Mouse (Mus musculus) limb, embryonic 14.5 days (tissue): ENCODE results near the gene Gabrb1. TPM values are rescaled to one million over a fixed set of nuclear protein-coding genes. Genes with fewer than 3 reads are reported as not detected.

Experiments
- ATAC-seq: fragments of 200-750 bp; cut with Nextera tagmentation; 2 replicates; pipeline ENCODE4 v1.8.0; 2017; ENCODE audit warnings: low read depth, moderate number of reproducible peaks, moderate TSS enrichment; ENCODE audit not compliant: low FRiP score
- DNase-seq: peaks from one replicate; pipeline ENCODE4 v3.0.0-alpha.2; 2015; ENCODE audit warnings: low spot score
- H3K27ac ChIP-seq: fragments of 300-500 bp; sonication (generic); replicated peaks from 2 replicates; pipeline ENCODE4 v1.5.1; 2014; ENCODE audit warnings: low read depth, mild to moderate bottlenecking, low read length, moderate library complexity, mixed read lengths
- H3K27me3 ChIP-seq: fragments of 300-500 bp; sonication (generic); 2 replicates; pipeline ENCODE4 v1.6.1; 2014; ENCODE audit warnings: low read length, mixed read lengths; ENCODE audit not compliant: control insufficient read depth, insufficient read depth
- H3K36me3 ChIP-seq: fragments of 300-500 bp; sonication (generic); 2 replicates; pipeline ENCODE4 v1.6.1; 2014; ENCODE audit warnings: mild to moderate bottlenecking, low read length, moderate library complexity, mixed read lengths; ENCODE audit not compliant: control insufficient read depth, insufficient read depth
- H3K4me1 ChIP-seq: fragments of 300-500 bp; sonication (generic); 2 replicates; pipeline ENCODE4 v1.6.1; 2014; ENCODE audit warnings: antibody characterized with exemption, low read length, mixed read lengths; ENCODE audit not compliant: control insufficient read depth, insufficient read depth
- H3K4me2 ChIP-seq: fragments of 300-500 bp; sonication (generic); replicated peaks from 2 replicates; pipeline ENCODE4 v1.6.1; 2014; ENCODE audit warnings: low read depth, mild to moderate bottlenecking, low read length, moderate library complexity; ENCODE audit not compliant: severe bottlenecking
- H3K4me3 ChIP-seq: fragments of 300-500 bp; sonication (generic); replicated peaks from 2 replicates; pipeline ENCODE4 v1.5.1; 2014; ENCODE audit warnings: low read length
- H3K9ac ChIP-seq: fragments of 300-500 bp; sonication (generic); 2 replicates; pipeline ENCODE4 v1.6.1; 2014; ENCODE audit warnings: mild to moderate bottlenecking, low read depth, low read length, moderate library complexity; ENCODE audit not compliant: severe bottlenecking
- H3K9me3 ChIP-seq: fragments of 300-500 bp; sonication (generic); 2 replicates; pipeline ENCODE4 v1.6.1; 2016; ENCODE audit warnings: low read length; ENCODE audit not compliant: control insufficient read depth
- POLR2A ChIP-seq: fragments of 200-500 bp; IDR thresholded peaks from 2 replicates; pipeline ENCODE4 v1.8.0; 2012; ENCODE audit warnings: inconsistent platforms, mild to moderate bottlenecking, moderate library complexity, borderline replicate concordance; ENCODE audit not compliant: insufficient read depth, insufficient read length; ENCODE audit errors: extremely low read depth
- WGBS: fragments of 180-500 bp; shearing (Covaris S2); extraction: QIAGEN DNeasy Blood & Tissue Kit; methylation state at CpG from one replicate; pipeline ENCODE4 v1.1.7; 2014; 5-methylcytosine and 5-hydroxymethylcytosine counted together
- polyA plus RNA-seq, 2 experiments: library from polyadenylated mRNA; depleted of rRNA in 1 of 2; stranded (reverse) in 1 of 2; unstranded in 1 of 2; fragments of >200 nt; fragmentation: Nextera tagmentation in 1 of 2; extraction: Ambion mirVana in 1 of 2; gene quantifications; 2 replicates each; pipeline versions ENCODE4 v1.2.1 to v1.2.3; 2012 to 2014

The Gabrb1 gene
- polyA plus RNA-seq, 2 experiments = 0.26 to 1.5 TPM

DNA sequence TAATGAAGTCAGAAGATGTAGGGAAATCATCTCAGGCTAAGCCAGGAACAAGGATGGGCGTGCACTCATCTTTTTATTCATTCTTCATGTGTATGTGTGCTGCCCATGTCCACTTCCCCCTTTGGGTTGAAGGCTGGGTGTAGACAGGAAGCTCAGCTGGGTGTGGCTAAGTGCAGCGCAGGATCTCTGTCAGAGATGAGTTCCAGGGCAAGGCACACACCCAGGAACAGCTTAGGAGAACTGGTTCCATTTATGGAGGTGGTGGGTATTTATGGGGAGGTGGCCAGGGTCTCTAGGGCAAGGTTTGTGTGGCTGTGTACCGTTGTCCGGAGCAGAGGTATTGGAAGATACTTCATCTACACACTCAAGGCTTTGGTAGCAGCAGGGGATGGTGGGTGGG lies 524.9 kb downstream of the Gabrb1 start:
- DNase-seq (no peak), ATAC-seq (no peak)
- 85% methylated on average over 4 of the region's 4 CpGs for WGBS
- H3K4me2 ChIP-seq = no peak overlapping the region
- no peak for TF ChIP-seq POLR2A
- no peaks in the 10 kb centered on the region for H3K36me3 ChIP-seq
- H3K9ac ChIP-seq = no peak overlapping the region
- H3K4me1 ChIP-seq = no peaks in the 10 kb centered on the region
- no peak overlapping the region for H3K27ac ChIP-seq
- no peaks in the 10 kb centered on the region for H3K9me3 ChIP-seq
- H3K4me3 ChIP-seq = no peak overlapping the region
- H3K27me3 ChIP-seq = no peaks in the 10 kb centered on the region

DNA sequence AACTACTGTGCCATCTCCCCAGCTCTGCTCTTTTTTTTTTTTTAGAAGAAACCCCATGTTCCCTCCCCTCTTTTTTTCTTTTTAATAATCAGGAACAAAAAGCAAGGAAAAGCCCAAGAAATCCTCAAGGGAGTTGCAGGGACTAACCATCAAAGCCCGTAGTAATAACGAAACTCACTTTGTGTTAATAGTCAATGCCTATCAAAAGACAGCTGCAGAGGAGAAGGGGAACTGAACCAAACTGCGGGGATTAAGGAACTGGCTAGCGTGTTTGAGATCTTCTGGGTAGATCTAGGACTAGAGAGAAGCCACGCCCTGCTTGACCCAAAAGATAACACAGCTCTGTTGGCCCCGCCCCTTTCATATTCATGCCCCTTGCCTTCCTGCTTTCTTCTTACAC lies 526.0 kb downstream of the Gabrb1 start:
- Histone ChIP-seq H3K9me3 (no peaks in the 10 kb centered on the region), H3K36me3 (no peaks in the 10 kb centered on the region), H3K4me3 (no peak overlapping the region), H3K4me1 (no peaks in the 10 kb centered on the region), H3K4me2 (no peak overlapping the region), H3K27ac (no peak overlapping the region), H3K9ac (no peak overlapping the region), H3K27me3 (no peaks in the 10 kb centered on the region)
- DNase-seq (no peak), ATAC-seq (no peak)
- TF ChIP-seq POLR2A = no peak
- WGBS = 80% methylated on average over 6 of the region's 6 CpGs

DNA sequence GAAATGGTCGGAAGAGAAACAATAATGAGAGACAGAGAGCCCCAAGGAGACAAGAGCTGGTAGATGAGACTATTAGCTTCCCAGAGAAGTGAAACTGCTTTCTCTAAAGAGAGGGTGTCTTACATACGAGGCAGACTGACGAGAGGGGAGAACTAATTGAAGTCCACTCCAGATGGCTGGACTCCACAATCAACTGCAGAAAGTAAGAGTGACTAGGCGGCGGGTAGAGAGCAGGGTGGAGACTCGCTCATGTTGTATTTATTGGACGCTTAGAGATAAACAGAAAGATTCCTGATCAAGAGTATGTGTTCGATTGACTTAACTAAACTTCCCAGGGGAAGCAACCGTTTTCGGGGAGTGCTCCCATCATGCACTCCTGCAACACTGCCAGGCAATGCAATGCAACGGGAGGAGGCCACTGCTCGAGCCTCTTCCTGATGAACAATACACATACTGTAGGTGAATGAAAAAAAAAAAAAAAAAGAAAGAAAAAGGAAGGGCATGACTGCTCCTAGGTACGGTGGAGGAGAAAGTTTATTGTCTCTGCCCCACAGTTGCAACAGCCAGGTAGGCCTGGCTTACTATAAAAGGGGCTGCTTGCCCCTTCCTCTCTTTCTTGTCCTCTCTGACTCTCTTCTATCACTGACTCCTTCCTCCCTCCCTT lies 526.7 kb downstream of the Gabrb1 start:
- Histone ChIP-seq H3K4me2 (no peak overlapping the region), H3K9ac (no peak overlapping the region), H3K4me1 (no peaks in the 10 kb centered on the region), H3K9me3 (no peaks in the 10 kb centered on the region), H3K36me3 (no peaks in the 10 kb centered on the region), H3K27ac (no peak overlapping the region), H3K27me3 (no peaks in the 10 kb centered on the region), H3K4me3 (no peak overlapping the region)
- no peak for DNase-seq
- no peak for TF ChIP-seq POLR2A
- WGBS = 84% methylated on average over 13 of the region's 13 CpGs
- ATAC-seq = no peak

DNA sequence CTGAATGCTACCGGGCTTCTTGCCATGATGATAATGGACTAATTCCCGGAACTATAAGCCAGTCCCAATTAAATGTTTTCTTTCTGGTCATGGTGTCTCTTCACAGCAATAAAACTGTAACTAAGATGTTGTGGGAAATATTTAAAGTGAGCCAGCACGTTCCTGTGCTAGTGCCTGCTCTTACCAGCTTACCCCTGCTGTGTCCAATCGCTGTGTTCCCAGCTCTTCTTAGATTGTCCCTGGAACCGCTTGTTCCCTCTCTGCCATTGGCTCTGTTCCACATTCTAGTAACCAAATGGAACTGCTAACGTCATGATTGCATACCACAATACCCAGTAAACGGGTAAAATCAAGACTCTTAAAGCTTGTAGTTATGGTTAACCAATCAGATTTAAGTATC lies 533.2 kb downstream of the Gabrb1 start:
- Histone ChIP-seq H3K4me1 (no peaks in the 10 kb centered on the region), H3K27ac (no peak overlapping the region), H3K9ac (no peak overlapping the region), H3K36me3 (no peaks in the 10 kb centered on the region), H3K9me3 (no peaks in the 10 kb centered on the region), H3K4me3 (no peak overlapping the region), H3K4me2 (no peak overlapping the region), H3K27me3 (no peaks in the 10 kb centered on the region)
- WGBS = 68% methylated on average over 7 of the region's 7 CpGs
- TF ChIP-seq POLR2A = no peak
- DNase-seq (no peak), ATAC-seq (no peak)

DNA sequence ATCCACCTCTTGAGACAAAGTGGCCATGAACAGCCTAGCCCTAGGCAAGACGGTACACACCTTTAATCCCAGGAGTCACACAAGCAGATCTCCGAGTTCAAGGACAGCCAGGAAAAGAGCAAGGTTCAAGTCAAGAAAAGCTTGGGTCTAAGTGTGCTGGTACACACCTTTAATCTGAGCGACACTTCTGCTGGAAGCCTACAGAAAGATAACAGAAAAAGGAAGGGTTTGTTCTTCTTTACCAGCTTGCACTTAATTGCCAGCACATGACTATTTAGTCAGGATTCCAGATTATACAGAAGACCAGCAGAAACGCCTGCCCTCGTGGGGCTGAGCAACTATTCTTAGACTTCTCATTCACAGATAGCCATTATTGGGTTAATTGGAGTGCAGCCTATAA lies 534.0 kb downstream of the Gabrb1 start:
- no peak for TF ChIP-seq POLR2A
- no peak overlapping the region for H3K4me2 ChIP-seq

More for the DNA sequence above, 534.0 kb downstream of the Gabrb1 start:
- H3K27me3 ChIP-seq = no peaks in the 10 kb centered on the region
- H3K9me3 ChIP-seq = no peaks in the 10 kb centered on the region
- no peak for ATAC-seq
- H3K27ac ChIP-seq = no peak overlapping the region
- DNase-seq = no peak
- 85% methylated on average over 5 of the region's 5 CpGs for WGBS
- no peak overlapping the region for H3K4me3 ChIP-seq
- H3K36me3 ChIP-seq = no peaks in the 10 kb centered on the region
- no peak overlapping the region for H3K9ac ChIP-seq
- H3K4me1 ChIP-seq = no peaks in the 10 kb centered on the region
